Mouse (Mus musculus): Measurements from ENCODE around the gene Speg. TPM values are rescaled to one million over a fixed set of nuclear protein-coding genes. Genes with fewer than 3 reads are reported as not detected.

Gene Speg
- polyA plus RNA-seq, 1 experiment from 2014 or later: 8.3 TPM

- no peak for DNase-seq (ENCODE audit: low spot score)
- WGBS: 14% methylated on average over 13 of the region's 13 CpGs
- H3K4me3 ChIP-seq (ENCODE audit: low read depth, low read length): peak overlapping the region; percentile 85
- ATAC-seq: no peak
- peak overlapping the region; percentile 80; the same call in 1 of the 2 replicates for H3K27ac ChIP-seq (ENCODE audit: low read depth, low read length)
- H3K9me3 ChIP-seq (replicated peaks; ENCODE audit: control insufficient read depth, low read length): no peaks in the 10 kb centered on the region
- H3K9ac ChIP-seq (ENCODE audit: low read length): peak overlapping the region; percentile 86
- H3K27me3 ChIP-seq (replicated peaks; ENCODE audit: control insufficient read depth, insufficient read depth, low read length): peaks cover 3% of the 10 kb centered on the region; the same call in 1 of the 2 replicates
- H3K4me2 ChIP-seq (ENCODE audit: low read length): peak overlapping the region; percentile 89
- peaks cover 30% of the 10 kb centered on the region for H3K4me1 ChIP-seq (ENCODE audit: control insufficient read depth, insufficient read depth, low read length)
- H3K36me3 ChIP-seq (ENCODE audit: control insufficient read depth, insufficient read depth, low read length): peaks cover 47% of the 10 kb centered on the region
These were observed 104.9 kb downstream of the Speg start for GRCm38 (mm10) chr1:75480036-75480435.

GRCm38 (mm10) chr1:75480735-75481134 is 105.6 kb downstream of the Speg start:
- WGBS: 88% methylated on average over 7 of the region's 7 CpGs
- Histone ChIP-seq H3K27me3 (replicated peaks; ENCODE audit: control insufficient read depth, insufficient read depth, low read length) (peaks cover 8% of the 10 kb centered on the region), H3K9ac (ENCODE audit: low read length) (peak overlapping the region; percentile 86; the same call in 1 of the 2 replicates)

More at GRCm38 (mm10) chr1:75480735-75481134, 105.6 kb downstream of the Speg start:
- peaks cover 47% of the 10 kb centered on the region for H3K36me3 ChIP-seq (ENCODE audit: control insufficient read depth, insufficient read depth, low read length)
- peak overlapping the region; percentile 89 for H3K4me2 ChIP-seq (ENCODE audit: low read length)
- peak overlapping the region; percentile 85 for H3K4me3 ChIP-seq (ENCODE audit: low read depth, low read length)
- H3K9me3 ChIP-seq (replicated peaks; ENCODE audit: control insufficient read depth, low read length): no peaks in the 10 kb centered on the region
- DNase-seq (ENCODE audit: low spot score): no peak
- ATAC-seq: no peak
- H3K4me1 ChIP-seq (ENCODE audit: control insufficient read depth, insufficient read depth, low read length): peaks cover 30% of the 10 kb centered on the region
- H3K27ac ChIP-seq (ENCODE audit: low read depth, low read length): no peak overlapping the region

Other genes starting within 250 kb of the Speg start
- gene Slc23a3, start 241.4 kb upstream of the Speg start, polyA plus RNA-seq (2014; fragmentation: Nextera tagmentation; extraction: Ambion mirVana): not detected in 2 replicates
- 40.4 and 53.6 TPM in 2 replicates for gene Cnppd1, start 232.6 kb upstream of the Speg start, polyA plus RNA-seq (2014; fragmentation: Nextera tagmentation; extraction: Ambion mirVana)
- gene Retreg2, start 232.5 kb upstream of the Speg start, polyA plus RNA-seq (2014; fragmentation: Nextera tagmentation; extraction: Ambion mirVana): 85.6 and 95.6 TPM in 2 replicates
- gene Zfand2b, start 206.7 kb upstream of the Speg start, polyA plus RNA-seq (2014; fragmentation: Nextera tagmentation; extraction: Ambion mirVana): 41.2 and 46.8 TPM in 2 replicates
- gene Abcb6, start 194.9 kb upstream of the Speg start, polyA plus RNA-seq (2014; fragmentation: Nextera tagmentation; extraction: Ambion mirVana): 26.2 and 30.4 TPM in 2 replicates
- 16.3 and 16.9 TPM in 2 replicates for gene Ankzf1, start 183.1 kb upstream of the Speg start, polyA plus RNA-seq (2014; fragmentation: Nextera tagmentation; extraction: Ambion mirVana)
- gene Atg9a, start 183.1 kb upstream of the Speg start, polyA plus RNA-seq (2014; fragmentation: Nextera tagmentation; extraction: Ambion mirVana): 25.5 and 34.1 TPM in 2 replicates
- gene Glb1l, start 164.5 kb upstream of the Speg start, polyA plus RNA-seq (2014; fragmentation: Nextera tagmentation; extraction: Ambion mirVana): 13.0 and 14.3 TPM in 2 replicates
- 116 and 130 TPM in 2 replicates for gene Stk16, start 164.5 kb upstream of the Speg start, polyA plus RNA-seq (2014; fragmentation: Nextera tagmentation; extraction: Ambion mirVana)
- gene Tuba4a, start 155.4 kb upstream of the Speg start, polyA plus RNA-seq (2014; fragmentation: Nextera tagmentation; extraction: Ambion mirVana): 14.3 and 21.3 TPM in 2 replicates
- gene A630095N17Rik, start 143.2 kb upstream of the Speg start, polyA plus RNA-seq (2014; fragmentation: Nextera tagmentation; extraction: Ambion mirVana): not detected in 2 replicates
- 21.5 and 24.3 TPM in 2 replicates for gene Dnajb2, start 138.9 kb upstream of the Speg start, polyA plus RNA-seq (2014; fragmentation: Nextera tagmentation; extraction: Ambion mirVana)
- 5.1 and 8.0 TPM in 2 replicates for gene Ptprn, start 110.8 kb upstream of the Speg start, polyA plus RNA-seq (2014; fragmentation: Nextera tagmentation; extraction: Ambion mirVana)
- 62.4 and 68.1 TPM in 2 replicates for gene Resp18, start 96.9 kb upstream of the Speg start, polyA plus RNA-seq (2014; fragmentation: Nextera tagmentation; extraction: Ambion mirVana)
- 160 and 178 TPM in 2 replicates for gene Dnpep, start 57.3 kb upstream of the Speg start, polyA plus RNA-seq (2014; fragmentation: Nextera tagmentation; extraction: Ambion mirVana)
- 1.3 and 1.4 TPM in 2 replicates for gene Des, start 15.0 kb upstream of the Speg start, polyA plus RNA-seq (2014; fragmentation: Nextera tagmentation; extraction: Ambion mirVana)
- 72.4 and 76.0 TPM in 2 replicates for gene Gmppa, start 60.6 kb downstream of the Speg start, polyA plus RNA-seq (2014; fragmentation: Nextera tagmentation; extraction: Ambion mirVana)
- gene Asic4, start 75.1 kb downstream of the Speg start, polyA plus RNA-seq (2014; fragmentation: Nextera tagmentation; extraction: Ambion mirVana): 0.76 and 0.84 TPM in 2 replicates
- gene Chpf, start 104.0 kb downstream of the Speg start, polyA plus RNA-seq (2014; fragmentation: Nextera tagmentation; extraction: Ambion mirVana): 21.6 and 24.2 TPM in 2 replicates
- 41.3 and 50.4 TPM in 2 replicates for gene Tmem198, start 104.2 kb downstream of the Speg start, polyA plus RNA-seq (2014; fragmentation: Nextera tagmentation; extraction: Ambion mirVana)
- 17.0 and 17.7 TPM in 2 replicates for gene Obsl1, start 131.2 kb downstream of the Speg start, polyA plus RNA-seq (2014; fragmentation: Nextera tagmentation; extraction: Ambion mirVana)
- 4.9 and 6.3 TPM in 2 replicates for gene Inha, start 131.8 kb downstream of the Speg start, polyA plus RNA-seq (2014; fragmentation: Nextera tagmentation; extraction: Ambion mirVana)
- gene Stk11ip, start 146.2 kb downstream of the Speg start, polyA plus RNA-seq (2014; fragmentation: Nextera tagmentation; extraction: Ambion mirVana): 8.7 and 10.7 TPM in 2 replicates
- 12.6 and 18.7 TPM in 2 replicates for gene Slc4a3, start 171.0 kb downstream of the Speg start, polyA plus RNA-seq (2014; fragmentation: Nextera tagmentation; extraction: Ambion mirVana)

Measured in forebrain, embryonic 14.5 days (tissue).